Mouse (Mus musculus) testis, adult 2 months (tissue): ENCODE data around the gene Zbtb8b.

Experiments used
- CTCF ChIP-seq: fragments of 200-500 bp; IDR thresholded peaks from 2 replicates; pipeline ENCODE4 v1.5.1; 2012; ENCODE audit warnings: low read depth, mild to moderate bottlenecking, inconsistent platforms, low read length, moderate library complexity; ENCODE audit not compliant: control insufficient read depth, insufficient read depth, insufficient replicate concordance
- POLR2A ChIP-seq: fragments of 200-500 bp; IDR thresholded peaks from 2 replicates; pipeline ENCODE4 v1.6.1; 2012; ENCODE audit warnings: low read depth, mild to moderate bottlenecking, inconsistent platforms, low read length, moderate library complexity; ENCODE audit not compliant: control insufficient read depth

- TF ChIP-seq CTCF (no peak), POLR2A (no peak)
These were observed 11.0 kb upstream of the Zbtb8b start for GRCm38 (mm10) chr4:129451471-129452169.
